18 mouse cellular contexts compared by ENCODE assay signal in the genomic region with DNA sequence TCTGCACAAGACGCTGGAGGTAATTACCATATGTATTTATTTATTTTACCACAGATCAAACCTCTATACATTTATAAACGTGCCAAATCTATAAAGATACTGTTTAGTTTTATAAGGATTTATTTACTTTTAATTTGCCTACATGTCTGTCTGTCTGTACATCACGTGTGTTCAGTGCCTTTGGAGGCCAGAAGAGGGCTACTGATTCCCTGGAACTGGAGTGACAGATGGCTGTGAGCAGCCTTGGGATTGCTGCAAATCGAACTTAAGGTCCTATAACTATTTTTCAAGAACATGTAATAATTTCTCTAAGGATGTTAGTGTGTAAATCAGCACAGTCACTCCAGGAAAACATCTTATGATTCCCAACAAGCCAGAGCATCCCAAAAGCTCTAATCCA.
DNase-seq lines count a peak whose midpoint lies in the region; TF ChIP-seq lines count a peak whose summit lies in the region.
"Had no signal": no experiment of that assay in that cellular context is flagged by ENCODE, and none has a peak within 500 bp of the region (broad histone marks: within the 10 kb centered on the region; RNA-seq: fewer than 3 reads in every experiment).

No protein-coding gene starts in this region.

- no peak for TF ChIP-seq CTCF in cerebellum, adult 2 months (IDR thresholded peaks at IDR 0.05; ENCODE audit: borderline replicate concordance, insufficient read depth, low read depth, low read length)
- peak; percentile 61 for TF ChIP-seq CTCF in layer of hippocampus, adult 2 months (conservative IDR thresholded peaks at IDR 0.05)

- no peaks in the 10 kb centered on the region for H3K4me1 ChIP-seq in cerebellum, adult 2 months (ENCODE audit: control insufficient read depth, insufficient read depth, low read length)
- H3K4me1 ChIP-seq: embryonic facial prominence, embryonic 15.5 days; forebrain, embryonic 10.5 days; heart, embryonic 13.5 days; hindbrain, embryonic 12.5 days had no signal

- 65% methylated on average over 4 of the region's 4 CpGs for WGBS in cerebellum, adult 2 months

- H3K27ac ChIP-seq in cerebellum, adult 2 months (ENCODE audit: insufficient read depth, low read length), result no peak overlapping the region
- H3K27ac ChIP-seq in layer of hippocampus, adult 2 months, result no peak overlapping the region
- H3K27ac ChIP-seq: embryonic facial prominence, embryonic 15.5 days; forebrain, embryonic 10.5 days; heart, embryonic 13.5 days; hindbrain, embryonic 12.5 days had no signal

- no peak overlapping the region for H3K4me3 ChIP-seq in cerebellum, adult 2 months (replicated peaks; ENCODE audit: insufficient read depth, low read depth, low read length)
- H3K4me3 ChIP-seq in layer of hippocampus, adult 2 months, result no peak overlapping the region
- H3K4me3 ChIP-seq: embryonic facial prominence, embryonic 15.5 days; erythroblast, embryonic 14.5 days; forebrain, embryonic 10.5 days; heart, embryonic 13.5 days; hindbrain, embryonic 12.5 days had no signal

- H3K27me3 ChIP-seq in cerebellum, adult 2 months (ENCODE audit: control insufficient read depth, insufficient read depth, low read length), result no peaks in the 10 kb centered on the region
- H3K27me3 ChIP-seq: embryonic facial prominence, embryonic 15.5 days; heart, embryonic 13.5 days; hindbrain, embryonic 12.5 days had no signal

- intact Hi-C loops in heart, postnatal 10 days (cut with DNase I), result no loop called here

- no peak for TF ChIP-seq POLR2A in cerebellum, adult 2 months (IDR thresholded peaks at IDR 0.05; ENCODE audit: borderline replicate concordance, insufficient read depth, low read length)

- DNase-seq in cerebellum, postnatal 10 days, result peak; percentile 39 to 52
- DNase-seq in cerebellum, adult 2 months, result no peak
- peak; percentile 2 to 6 for DNase-seq in heart, postnatal 10 days
- DNase-seq in heart, adult 18-20 months, result no peak
- DNase-seq in layer of hippocampus, adult 2 months (ENCODE audit: low spot score in 2 of 2), result no peak
- no peak for DNase-seq in layer of hippocampus, adult 18-20 months (ENCODE audit: low spot score in 2 of 2)
- DNase-seq in right cerebral cortex, postnatal 4 days, result peak; percentile 3
- no peak for DNase-seq in right cerebral cortex, postnatal 36 days (ENCODE audit: low spot score in 2 of 2)
- DNase-seq: adrenal gland, postnatal 36 days; cerebellum, adult 11 months; cerebellum, adult 9-11 months; embryo, embryonic 11 days; heart, postnatal 4 days had no signal

Comparison
In these comparisons a context has a peak if more than half of its experiments do, and no peak if none do; other contexts are left out.
1. DNase-seq: peak in cerebellum, postnatal 10 days (2 of 2), heart, postnatal 10 days (2 of 2) and right cerebral cortex, postnatal 4 days (single experiment); none in cerebellum, adult 2 months (0 of 2), heart, adult 18-20 months (0 of 2), layer of hippocampus, adult 2 months (0 of 2), layer of hippocampus, adult 18-20 months (0 of 2) and right cerebral cortex, postnatal 36 days (0 of 2).